8 mouse cellular contexts compared by ENCODE assay signal in the genomic region with DNA sequence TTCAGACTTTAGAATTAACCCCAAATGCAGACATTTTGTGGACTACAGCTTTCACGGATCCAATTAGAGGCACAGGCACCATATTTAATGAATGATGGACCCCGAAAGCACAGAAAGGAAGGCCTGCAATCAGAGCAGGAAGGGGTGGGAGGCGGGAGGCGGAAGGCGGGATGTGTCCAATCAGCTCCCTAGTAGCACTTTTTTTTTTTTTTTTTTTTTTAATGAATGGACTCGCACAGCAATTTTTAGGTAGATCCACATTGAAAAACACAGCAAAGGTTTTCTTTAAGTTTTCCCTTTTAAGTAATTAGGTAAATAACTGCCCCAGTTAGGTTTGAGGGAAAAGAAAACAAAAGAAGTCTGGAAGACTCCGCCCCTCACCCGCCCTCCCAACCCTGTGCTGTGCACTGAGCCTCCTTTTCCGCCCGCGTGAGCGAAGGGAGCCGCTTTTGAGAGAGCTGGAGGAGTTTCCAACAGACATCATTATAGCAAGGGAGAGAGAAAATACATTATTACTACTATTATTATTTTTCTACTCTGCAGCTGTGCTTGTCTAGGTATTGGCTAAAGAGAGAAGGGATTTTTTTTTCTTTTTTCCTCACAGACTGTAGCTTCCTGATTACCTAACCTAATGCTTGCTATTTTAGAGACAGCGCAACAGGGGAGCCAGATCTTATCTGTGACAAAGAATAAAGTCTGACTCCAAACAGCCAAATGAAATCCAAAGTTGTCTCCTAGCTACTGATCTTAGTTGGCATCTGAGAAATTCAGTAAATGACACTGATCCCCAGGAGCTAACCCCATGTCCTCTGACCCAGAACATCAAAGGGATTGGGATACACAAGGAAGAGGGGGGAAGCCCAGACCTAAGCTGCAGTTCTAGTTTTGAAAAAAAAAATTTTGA.
DNase-seq lines count a peak whose midpoint lies in the region; ATAC-seq and TF ChIP-seq lines count a peak whose summit lies in the region.

No protein-coding gene starts in this region.

- no peak for TF ChIP-seq EP300 in liver, embryonic 14.5 days (IDR thresholded peaks at IDR 0.05; ENCODE audit: low read depth)

- intact Hi-C loops in heart, postnatal 25 days (cut with DNase I) = no loop called here
- intact Hi-C loops in heart, postnatal 10 days (cut with DNase I) = no loop called here

- DNase-seq in heart, adult 18-20 months = peak; percentile 6 to 7
- DNase-seq in heart, postnatal 25 days (ENCODE audit: low spot score) = no peak
- DNase-seq in cerebellum, postnatal 36 days = peak; percentile 10 to 17
- DNase-seq in heart, postnatal 10 days = peak; percentile 13 to 29
- DNase-seq in liver, embryonic 14.5 days (ENCODE audit: low read depth in 3 of 3, low spot score in 3 of 3) = no peak
- DNase-seq in thymus, postnatal 0 days (ENCODE audit: low spot score) = no peak
- DNase-seq in thymus, postnatal 25 days = no peak

- H3K9me3 ChIP-seq in liver, embryonic 14.5 days (ENCODE audit: control insufficient read depth, low read length) = no peaks in the 10 kb centered on the region

- H3K9ac ChIP-seq in liver, embryonic 14.5 days (replicated peaks) = no peak overlapping the region

- WGBS in liver, embryonic 14.5 days (ENCODE audit: insufficient replicate concordance) = 23% methylated on average over 14 of the region's 14 CpGs
- 27% methylated on average over 14 of the region's 14 CpGs for WGBS in small intestine, adult 2 months

- no peak for ATAC-seq in liver, embryonic 14.5 days (ENCODE audit: insufficient read depth)

- no peaks in the 10 kb centered on the region for H3K36me3 ChIP-seq in liver, embryonic 14.5 days (replicated peaks; ENCODE audit: control insufficient read depth, insufficient read depth, low read depth)
- no peaks in the 10 kb centered on the region for H3K36me3 ChIP-seq in small intestine, adult 2 months (ENCODE audit: control insufficient read depth, insufficient read depth, low read length)

- H3K27me3 ChIP-seq in liver, embryonic 14.5 days (ENCODE audit: control insufficient read depth, insufficient read depth, low read length) = no peaks in the 10 kb centered on the region
- no peaks in the 10 kb centered on the region for H3K27me3 ChIP-seq in small intestine, adult 2 months (ENCODE audit: control insufficient read depth, insufficient read depth, low read length)

- no peak for TF ChIP-seq CTCF in liver, embryonic 14.5 days (IDR thresholded peaks at IDR 0.05; ENCODE audit: low read depth)
- TF ChIP-seq CTCF in small intestine, adult 2 months (IDR thresholded peaks at IDR 0.05; ENCODE audit: extremely low read depth, insufficient read length, insufficient replicate concordance, low read depth, low read length) = no peak

- no peak overlapping the region for H3K27ac ChIP-seq in liver, embryonic 14.5 days
- no peak overlapping the region for H3K27ac ChIP-seq in small intestine, adult 2 months (ENCODE audit: insufficient read depth, low read depth, low read length)

- no peak for TF ChIP-seq POLR2A in small intestine, adult 2 months (IDR thresholded peaks at IDR 0.05; ENCODE audit: low read depth, low read length)

- H3K4me3 ChIP-seq in liver, embryonic 14.5 days (ENCODE audit: insufficient read depth in 1 of 2, low read depth in 2 of 2, low read length in 2 of 2) = no peak overlapping the region
- peak overlapping the region; percentile 36 for H3K4me3 ChIP-seq in small intestine, adult 2 months (ENCODE audit: low read depth, low read length)

- no peaks in the 10 kb centered on the region for H3K4me1 ChIP-seq in liver, embryonic 14.5 days (replicated peaks; ENCODE audit: control insufficient read depth in 2 of 2, insufficient read depth in 2 of 2, low read length in 1 of 2)
- no peaks in the 10 kb centered on the region for H3K4me1 ChIP-seq in small intestine, adult 2 months (ENCODE audit: control insufficient read depth, insufficient read depth, insufficient read length, low read length)

- peak overlapping the region; percentile 40 for H3K4me2 ChIP-seq in liver, embryonic 14.5 days (ENCODE audit: low read depth)

Comparison
In these comparisons a context has a peak if more than half of its experiments do, and no peak if none do; other contexts are left out.
1. DNase-seq: peak in heart, adult 18-20 months (2 of 2), cerebellum, postnatal 36 days (2 of 2) and heart, postnatal 10 days (2 of 2); none in heart, postnatal 25 days (single experiment), liver, embryonic 14.5 days (0 of 3), thymus, postnatal 0 days (single experiment) and thymus, postnatal 25 days (single experiment).